Mouse (Mus musculus): ENCODE results near the gene Irf1. TPM values are rescaled to one million over a fixed set of nuclear protein-coding genes. Genes with fewer than 3 reads are reported as not detected.

Gene Irf1
- polyA plus RNA-seq (2012; rRNA removed) = 15.6 and 27.3 TPM in 2 replicates

GRCm38 (mm10) chr11:53769760-53770124, at the start of gene Irf1:
TSS of gene Irf1 (plus strand) at chr11:53770014.

DNA sequence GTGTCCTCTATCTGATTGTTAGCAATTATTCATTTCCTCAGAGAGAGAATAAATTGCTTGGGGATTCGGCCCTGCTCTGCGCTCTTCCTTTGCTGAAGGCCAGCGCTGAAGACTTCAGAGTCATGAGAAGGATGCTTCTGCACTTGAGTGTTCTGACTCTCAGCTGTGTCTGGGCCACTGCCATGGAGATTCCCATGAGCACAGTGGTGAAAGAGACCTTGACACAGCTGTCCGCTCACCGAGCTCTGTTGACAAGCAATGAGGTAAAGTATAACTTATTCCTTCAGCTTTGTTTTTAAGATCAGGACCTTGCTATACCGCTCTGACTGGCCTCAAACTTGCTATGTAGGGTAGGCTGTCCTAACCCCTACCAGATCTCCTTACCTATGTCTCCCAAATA, 49.1 kb upstream of the Irf1 start, which contains the start of gene Il5:
TSS of gene Il5 (plus strand) at position 80 of the 400 bp plus-strand sequence.

DNA sequence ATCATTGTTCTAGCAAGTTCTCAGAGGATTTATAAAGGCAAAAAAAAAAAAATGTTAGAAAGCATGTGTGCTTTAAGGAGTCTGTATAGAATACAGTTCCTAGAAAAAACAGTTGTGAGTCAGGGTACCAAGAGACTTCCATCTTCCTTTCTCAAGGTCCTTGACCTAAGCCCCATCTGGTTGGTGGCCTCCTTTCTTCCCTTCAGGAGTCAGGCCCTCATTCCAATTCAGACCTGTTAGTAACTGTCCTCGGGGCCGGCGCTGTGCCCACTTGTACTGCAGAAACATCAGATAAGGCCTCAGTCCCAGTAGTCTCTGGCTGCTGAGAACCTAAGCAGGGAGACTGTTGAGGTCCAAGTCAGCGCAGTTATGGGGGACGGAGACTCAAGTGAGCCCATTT, 3.3 kb downstream of the Irf1 start, which contains the start of gene Gm17334:
TSS of gene Gm17334 (minus strand) at position 101 of the 400 bp plus-strand sequence.

Other genes starting within 250 kb of the Irf1 start
- 0.66 and 0.69 TPM in 2 replicates for gene Kif3a, start 202.6 kb upstream of the Irf1 start, polyA plus RNA-seq (2012; rRNA removed)
- gene Il4, start 151.3 kb upstream of the Irf1 start, polyA plus RNA-seq (2012; rRNA removed) = not detected in 2 replicates
- 0.74 and 0.84 TPM in 2 replicates for gene Il13, start 135.3 kb upstream of the Irf1 start, polyA plus RNA-seq (2012; rRNA removed)
- 1.4 and 1.5 TPM in 2 replicates for gene Rad50, start 62.7 kb upstream of the Irf1 start, polyA plus RNA-seq (2012; rRNA removed)
- gene Il5, start 49.2 kb upstream of the Irf1 start, polyA plus RNA-seq (2012; rRNA removed) = 0.04 and 0.17 TPM in 2 replicates
- 0.34 and 0.63 TPM in 2 replicates for gene Gm17334, start 3.2 kb downstream of the Irf1 start, polyA plus RNA-seq (2012; rRNA removed)
- gene Gm12216, start 89.2 kb downstream of the Irf1 start, polyA plus RNA-seq (2012; rRNA removed) = 0.99 and 1.6 TPM in 2 replicates
- gene Slc22a5, start 121.6 kb downstream of the Irf1 start, polyA plus RNA-seq (2012; rRNA removed) = 6.6 and 9.9 TPM in 2 replicates
- gene Slc22a21, start 210.3 kb downstream of the Irf1 start, polyA plus RNA-seq (2012; rRNA removed) = 1.6 and 2.1 TPM in 2 replicates